Mouse (Mus musculus) lung, embryonic 16.5 days (tissue): ENCODE measurements around the gene Dock9. TPM values are rescaled to one million over a fixed set of nuclear protein-coding genes. Genes with fewer than 3 reads are reported as not detected.

Source experiments
- ATAC-seq: fragments of 200-750 bp; cut with Nextera tagmentation; 2 replicates; pipeline ENCODE4 v1.8.0; 2017; ENCODE audit warnings: low read depth, mild to moderate bottlenecking, moderate library complexity
- H3K27ac ChIP-seq: fragments of 300-500 bp; sonication (generic); 2 replicates; pipeline ENCODE4 v1.5.1; 2014; ENCODE audit warnings: mild to moderate bottlenecking, control low read depth, low read length
- H3K27me3 ChIP-seq: fragments of 300-500 bp; sonication (generic); 2 replicates; pipeline ENCODE4 v1.6.1; 2014; ENCODE audit warnings: low read depth, low read length, mixed read lengths; ENCODE audit not compliant: control insufficient read depth, insufficient read depth
- H3K36me3 ChIP-seq: fragments of 300-500 bp; sonication (generic); 2 replicates; pipeline ENCODE4 v1.6.1; 2014; ENCODE audit warnings: low read length; ENCODE audit not compliant: control insufficient read depth, insufficient read depth
- H3K4me1 ChIP-seq: fragments of 300-500 bp; sonication (generic); replicated peaks from 2 replicates; pipeline ENCODE4 v1.6.1; 2014; ENCODE audit warnings: low read length, mixed read lengths; ENCODE audit not compliant: control insufficient read depth, insufficient read depth
- H3K4me2 ChIP-seq: fragments of 300-500 bp; sonication (generic); 2 replicates; pipeline ENCODE4 v1.6.1; 2014; ENCODE audit warnings: low read depth, low read length, control low read depth
- H3K4me3 ChIP-seq: fragments of 300-500 bp; sonication (generic); 2 replicates; pipeline ENCODE4 v1.5.1; 2014; ENCODE audit warnings: mild to moderate bottlenecking, low read length, control low read depth
- H3K9ac ChIP-seq: fragments of 300-500 bp; sonication (generic); 2 replicates; pipeline ENCODE4 v1.6.1; 2014; ENCODE audit warnings: low read length, control low read depth
- H3K9me3 ChIP-seq: fragments of 300-500 bp; sonication (generic); 2 replicates; pipeline ENCODE4 v1.6.1; 2016; ENCODE audit warnings: low read length; ENCODE audit not compliant: control insufficient read depth
- WGBS: fragments of 180-500 bp; shearing (Covaris S2); extraction: QIAGEN DNeasy Blood & Tissue Kit; methylation state at CpG from one replicate; pipeline ENCODE4 v1.1.7; 2014; 5-methylcytosine and 5-hydroxymethylcytosine counted together
- polyA plus RNA-seq: library from polyadenylated mRNA; unstranded; fragments of >200 nt; fragmentation: Nextera tagmentation; extraction: Ambion mirVana; gene quantifications from 2 replicates; pipeline ENCODE4 v1.2.1, GENCODE M21; 2015

The Dock9 gene
- polyA plus RNA-seq, 1 experiment from 2014 or later, result 14.3 TPM

GRCm38 (mm10) chr14:121564656-121565055 lies 233.0 kb downstream of the Dock9 start:
- WGBS, result 64% methylated on average over 7 of the region's 7 CpGs
- Histone ChIP-seq H3K9me3 (no peaks in the 10 kb centered on the region), H3K9ac (no peak overlapping the region), H3K4me2 (no peak overlapping the region), H3K27ac (no peak overlapping the region), H3K36me3 (peaks cover 2% of the 10 kb centered on the region; the same call in 1 of the 2 replicates), H3K4me1 (no peaks in the 10 kb centered on the region), H3K27me3 (no peaks in the 10 kb centered on the region), H3K4me3 (no peak overlapping the region)
- ATAC-seq, result no peak

GRCm38 (mm10) chr14:121563954-121564353 lies 233.7 kb downstream of the Dock9 start:
- H3K36me3 ChIP-seq, result peaks cover 2% of the 10 kb centered on the region; the same call in 1 of the 2 replicates
- H3K9me3 ChIP-seq, result no peaks in the 10 kb centered on the region
- no peak overlapping the region for H3K27ac ChIP-seq
- no peaks in the 10 kb centered on the region for H3K27me3 ChIP-seq
- H3K4me2 ChIP-seq, result no peak overlapping the region
- H3K4me1 ChIP-seq, result no peaks in the 10 kb centered on the region
- ATAC-seq, result no peak
- no peak overlapping the region for H3K9ac ChIP-seq
- 79% methylated on average over 4 of the region's 4 CpGs for WGBS
- H3K4me3 ChIP-seq, result no peak overlapping the region

GRCm38 (mm10) chr14:121559026-121559425 lies 238.6 kb downstream of the Dock9 start:
- Histone ChIP-seq H3K9ac (no peak overlapping the region), H3K4me3 (no peak overlapping the region), H3K27ac (no peak overlapping the region), H3K27me3 (no peaks in the 10 kb centered on the region), H3K4me1 (no peaks in the 10 kb centered on the region), H3K36me3 (peaks cover 10% of the 10 kb centered on the region; the same call in 1 of the 2 replicates), H3K4me2 (no peak overlapping the region), H3K9me3 (no peaks in the 10 kb centered on the region)
- WGBS, result 72% methylated on average over 13 of the region's 13 CpGs
- no peak for ATAC-seq

GRCm38 (mm10) chr14:121556401-121557315 lies 241.0 kb downstream of the Dock9 start:
- 84% methylated on average over 21 of the region's 21 CpGs for WGBS
- H3K4me1 ChIP-seq, result no peaks in the 10 kb centered on the region
- no peaks in the 10 kb centered on the region for H3K9me3 ChIP-seq
- H3K27ac ChIP-seq, result no peak overlapping the region
- H3K4me2 ChIP-seq, result no peak overlapping the region
- no peak overlapping the region for H3K4me3 ChIP-seq
- H3K36me3 ChIP-seq, result peaks cover 12% of the 10 kb centered on the region; the same call in 1 of the 2 replicates
- no peak overlapping the region for H3K9ac ChIP-seq
- no peaks in the 10 kb centered on the region for H3K27me3 ChIP-seq
- no peak for ATAC-seq

GRCm38 (mm10) chr14:121553785-121554184 lies 243.9 kb downstream of the Dock9 start:
- Histone ChIP-seq H3K4me3 (no peak overlapping the region), H3K27ac (no peak overlapping the region), H3K4me2 (no peak overlapping the region), H3K27me3 (no peaks in the 10 kb centered on the region), H3K36me3 (peaks cover 10% of the 10 kb centered on the region; the same call in 1 of the 2 replicates), H3K4me1 (peaks cover 2% of the 10 kb centered on the region; the same call in 1 of the 2 replicates), H3K9ac (no peak overlapping the region), H3K9me3 (no peaks in the 10 kb centered on the region)
- no peak for ATAC-seq

GRCm38 (mm10) chr14:121552586-121552985 lies 245.1 kb downstream of the Dock9 start:
- no peaks in the 10 kb centered on the region for H3K9me3 ChIP-seq
- no peak overlapping the region for H3K27ac ChIP-seq
- peaks cover 6% of the 10 kb centered on the region; the same call in 1 of the 2 replicates for H3K36me3 ChIP-seq
- H3K27me3 ChIP-seq, result no peaks in the 10 kb centered on the region
- WGBS, result 58% methylated on average over 5 of the region's 5 CpGs
- no peak overlapping the region for H3K4me2 ChIP-seq
- no peak for ATAC-seq
- H3K9ac ChIP-seq, result no peak overlapping the region
- H3K4me1 ChIP-seq, result peaks cover 2% of the 10 kb centered on the region; the same call in 1 of the 2 replicates
- H3K4me3 ChIP-seq, result no peak overlapping the region

GRCm38 (mm10) chr14:121549834-121550233 lies 247.8 kb downstream of the Dock9 start:
- ATAC-seq, result peak; percentile 69
- no peaks in the 10 kb centered on the region for H3K9me3 ChIP-seq
- H3K9ac ChIP-seq, result no peak overlapping the region
- no peak overlapping the region for H3K4me2 ChIP-seq
- peaks cover 2% of the 10 kb centered on the region; the same call in 1 of the 2 replicates for H3K4me1 ChIP-seq
- H3K27me3 ChIP-seq, result no peaks in the 10 kb centered on the region
- H3K4me3 ChIP-seq, result no peak overlapping the region
- H3K36me3 ChIP-seq, result peaks cover 4% of the 10 kb centered on the region; the same call in 1 of the 2 replicates
- H3K27ac ChIP-seq, result no peak overlapping the region
- 52% methylated on average over 6 of the region's 6 CpGs for WGBS

- 37% methylated on average over 7 of the region's 7 CpGs for WGBS
- Histone ChIP-seq H3K4me1 (peaks cover 2% of the 10 kb centered on the region; the same call in 1 of the 2 replicates), H3K9me3 (no peaks in the 10 kb centered on the region), H3K36me3 (no peaks in the 10 kb centered on the region; the same call in 1 of the 2 replicates), H3K27me3 (no peaks in the 10 kb centered on the region), H3K4me3 (no peak overlapping the region), H3K4me2 (no peak overlapping the region), H3K27ac (no peak overlapping the region), H3K9ac (no peak overlapping the region)
- peak; percentile 77 for ATAC-seq
These were observed 249.9 kb downstream of the Dock9 start for GRCm38 (mm10) chr14:121547745-121548144.

- H3K27ac ChIP-seq, result no peak overlapping the region
- peaks cover 2% of the 10 kb centered on the region; the same call in 1 of the 2 replicates for H3K4me1 ChIP-seq
- H3K4me3 ChIP-seq, result no peak overlapping the region
- 69% methylated on average over 5 of the region's 5 CpGs for WGBS
- no peaks in the 10 kb centered on the region; the same call in 1 of the 2 replicates for H3K36me3 ChIP-seq
- no peak overlapping the region for H3K4me2 ChIP-seq
- no peaks in the 10 kb centered on the region for H3K9me3 ChIP-seq
- no peaks in the 10 kb centered on the region for H3K27me3 ChIP-seq
- ATAC-seq, result no peak
- no peak overlapping the region for H3K9ac ChIP-seq
These were observed 251.0 kb downstream of the Dock9 start for GRCm38 (mm10) chr14:121546621-121547020.
